Mouse (Mus musculus) cerebellum, adult 2 months (tissue): ENCODE data around the gene Crcp. TPM values are rescaled to one million over a fixed set of nuclear protein-coding genes. Genes with fewer than 3 reads are reported as not detected.
"Not testable (repeated sequence)": the region's sequence is repeated elsewhere in the genome, so short reads cannot be mapped to it uniquely, and the experiment has no call there.

Source experiments
- DNase-seq, 2 experiments: peaks; one replicate each; pipeline ENCODE4 v3.0.0; 2021
- H3K27ac ChIP-seq: fragments of 200-500 bp; 2 replicates; pipeline ENCODE4 v1.5.1; 2012; ENCODE audit warnings: low read length, control low read depth, inconsistent platforms; ENCODE audit not compliant: insufficient read depth
- H3K27me3 ChIP-seq: fragments of 200-500 bp; 2 replicates; pipeline ENCODE4 v1.6.1; 2012; ENCODE audit warnings: inconsistent platforms, mild to moderate bottlenecking, low read length, moderate library complexity; ENCODE audit not compliant: control insufficient read depth, insufficient read depth
- H3K4me1 ChIP-seq: fragments of 200-500 bp; 2 replicates; pipeline ENCODE4 v1.6.1; 2011; ENCODE audit warnings: low read length; ENCODE audit not compliant: control insufficient read depth, insufficient read depth
- H3K4me3 ChIP-seq: fragments of 200-500 bp; replicated peaks from 2 replicates; pipeline ENCODE3; 2011; ENCODE audit warnings: mild to moderate bottlenecking, low read depth, low read length, control low read depth; ENCODE audit not compliant: insufficient read depth
- CTCF ChIP-seq: fragments of 200-500 bp; IDR thresholded peaks from 2 replicates; pipeline ENCODE4 v1.5.1; 2011; ENCODE audit warnings: low read depth, mild to moderate bottlenecking, control low read depth, low read length, moderate library complexity, borderline replicate concordance; ENCODE audit not compliant: insufficient read depth
- POLR2A ChIP-seq: fragments of 200-500 bp; IDR thresholded peaks from 2 replicates; pipeline ENCODE4 v1.6.1; 2011; ENCODE audit warnings: low read length, control low read depth, borderline replicate concordance; ENCODE audit not compliant: insufficient read depth
- WGBS: fragments of 180-500 bp; shearing (Covaris S2); methylation state at CpG from one replicate; pipeline ENCODE4 v1.1.7; 2018; 5-methylcytosine and 5-hydroxymethylcytosine counted together
- polyA plus RNA-seq: library from polyadenylated mRNA; depleted of rRNA; stranded (reverse); fragments of >200 nt; gene quantifications from 2 replicates; pipeline ENCODE4 v1.2.3, GENCODE M21; 2012

Gene Crcp
- polyA plus RNA-seq, 1 experiment = 38.9 TPM

- no peak for DNase-seq
- Histone ChIP-seq H3K27ac (no peak overlapping the region), H3K27me3 (no peaks in the 10 kb centered on the region), H3K4me3 (no peak overlapping the region), H3K4me1 (no peaks in the 10 kb centered on the region)
- TF ChIP-seq CTCF (no peak), POLR2A (no peak)
- 69% methylated on average over 5 of the region's 5 CpGs for WGBS
Observed at GRCm38 (mm10) chr5:130027134-130027533, 2.0 kb upstream of the Crcp start.

DNA sequence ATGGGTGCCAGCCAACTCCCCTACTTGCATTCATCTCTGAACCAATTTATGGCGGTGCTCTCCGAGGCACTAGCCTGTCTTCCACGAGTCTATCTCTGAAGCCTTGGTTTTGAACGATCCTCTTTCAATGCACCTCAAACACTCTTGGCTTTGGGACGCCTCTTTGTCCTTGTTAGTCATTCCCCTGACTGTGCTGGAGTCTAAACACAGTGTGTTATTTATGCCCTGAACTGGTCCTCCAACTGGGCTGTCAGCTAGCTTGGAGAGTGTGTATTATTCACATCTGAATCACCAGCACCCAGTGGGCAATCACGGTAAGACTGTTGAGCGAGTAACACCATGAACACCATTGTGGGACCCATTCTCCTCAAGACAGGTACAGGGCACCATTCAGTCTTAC lies 1.4 kb upstream of the Crcp start:
- H3K4me3 ChIP-seq = no peak overlapping the region
- 77% methylated on average over 7 of the region's 7 CpGs for WGBS
- no peaks in the 10 kb centered on the region for H3K27me3 ChIP-seq
- H3K4me1 ChIP-seq = no peaks in the 10 kb centered on the region
- TF ChIP-seq POLR2A = no peak
- TF ChIP-seq CTCF = no peak
- no peak for DNase-seq
- no peak overlapping the region for H3K27ac ChIP-seq

GRCm38 (mm10) chr5:130031410-130032390 lies 2.6 kb downstream of the Crcp start:
- WGBS = 91% methylated on average over 19 of the region's 19 CpGs
- H3K27me3 ChIP-seq = no peaks in the 10 kb centered on the region
- no peaks in the 10 kb centered on the region for H3K4me1 ChIP-seq
- no peak overlapping the region for H3K27ac ChIP-seq
- H3K4me3 ChIP-seq = no peak overlapping the region
- no peak for DNase-seq
- TF ChIP-seq CTCF (no peak), POLR2A (no peak)

DNA sequence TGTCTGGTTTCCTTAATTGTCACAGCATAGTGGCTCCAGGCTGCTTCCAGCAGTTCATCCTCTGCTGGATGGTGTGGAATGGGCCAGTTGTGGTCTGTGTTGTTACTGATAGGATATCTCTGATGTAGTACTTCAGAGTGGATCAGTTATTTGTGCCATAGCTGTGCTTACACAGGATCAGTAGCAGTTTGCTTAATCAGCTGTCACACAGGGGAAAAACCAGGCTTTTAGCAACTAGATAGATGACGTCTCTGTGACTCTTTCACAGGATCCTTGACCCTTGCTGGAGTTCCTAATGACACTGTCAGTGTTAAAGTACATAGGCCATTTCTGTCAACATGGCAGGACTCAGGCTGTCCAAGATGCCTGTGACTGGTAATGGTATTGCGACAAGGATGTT lies 4.8 kb downstream of the Crcp start:
- TF ChIP-seq CTCF (no peak), POLR2A (no peak)
- Histone ChIP-seq H3K27ac (no peak overlapping the region), H3K4me3 (no peak overlapping the region), H3K4me1 (no peaks in the 10 kb centered on the region), H3K27me3 (no peaks in the 10 kb centered on the region)
- no peak for DNase-seq
- WGBS = 88% methylated on average over 2 of the region's 2 CpGs

GRCm38 (mm10) chr5:130036300-130036699 lies 7.2 kb downstream of the Crcp start:
- WGBS = 70% methylated on average over 2 of the region's 2 CpGs
- not testable (repeated sequence) for H3K27me3 ChIP-seq, H3K27ac ChIP-seq, H3K4me1 ChIP-seq, DNase-seq, H3K4me3 ChIP-seq

DNA sequence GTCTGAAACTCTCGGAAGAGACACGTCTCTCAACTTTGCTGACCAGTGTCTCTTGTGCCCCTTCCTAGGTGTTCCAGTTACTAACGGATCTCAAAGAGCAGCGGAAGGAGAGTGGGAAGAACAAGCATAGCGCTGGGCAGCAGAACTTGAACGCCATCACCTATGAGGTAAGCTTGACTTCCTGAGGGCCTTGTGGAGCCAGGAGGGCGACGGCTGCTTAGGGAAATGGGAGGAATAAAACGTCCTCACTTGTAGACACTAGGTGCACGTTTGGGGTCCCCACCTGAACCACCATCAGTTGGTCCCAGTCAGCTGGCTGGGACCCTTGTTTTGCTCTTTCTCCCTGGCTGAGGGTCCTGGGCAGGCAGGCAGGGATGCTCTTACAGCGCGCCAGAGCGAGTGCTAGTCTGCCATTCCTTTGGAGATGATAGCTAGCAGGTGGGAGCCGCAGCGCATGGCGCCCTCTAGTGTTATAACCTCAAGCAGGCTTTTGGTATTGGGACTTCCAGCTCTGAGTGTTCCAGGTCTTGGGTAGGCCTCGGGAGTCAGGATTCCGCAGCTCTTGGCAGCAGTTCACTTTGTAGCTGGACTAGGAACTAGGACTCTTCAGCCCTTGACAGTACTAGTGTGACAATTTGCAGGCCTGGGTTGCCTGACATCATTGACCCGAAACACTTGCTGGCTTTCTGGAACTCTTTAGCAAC lies 8.8 kb downstream of the Crcp start:
- Histone ChIP-seq H3K27ac (no peak overlapping the region), H3K27me3 (no peaks in the 10 kb centered on the region), H3K4me3 (no peak overlapping the region), H3K4me1 (no peaks in the 10 kb centered on the region)
- DNase-seq = peak; percentile 62 to 64
- TF ChIP-seq CTCF (peak; percentile 74), POLR2A (no peak)
- 60% methylated on average over 19 of the region's 19 CpGs for WGBS

GRCm38 (mm10) chr5:130040797-130041196 lies 11.7 kb downstream of the Crcp start:
- peaks cover 14% of the 10 kb centered on the region for H3K4me1 ChIP-seq
- no peak overlapping the region for H3K27ac ChIP-seq
- WGBS = 86% methylated on average over 4 of the region's 4 CpGs
- H3K4me3 ChIP-seq = no peak overlapping the region
- no peaks in the 10 kb centered on the region for H3K27me3 ChIP-seq
- TF ChIP-seq POLR2A (no peak), CTCF (no peak)
- no peak for DNase-seq

GRCm38 (mm10) chr5:130041262-130041661 lies 12.2 kb downstream of the Crcp start:
- Histone ChIP-seq H3K4me1 (peaks cover 14% of the 10 kb centered on the region), H3K27ac (no peak overlapping the region), H3K27me3 (no peaks in the 10 kb centered on the region), H3K4me3 (no peak overlapping the region)
- no peak for DNase-seq
- TF ChIP-seq CTCF (no peak), POLR2A (no peak)
- WGBS = 83% methylated on average over 4 of the region's 4 CpGs
